Mouse (Mus musculus) intestine, embryonic 15.5 days (tissue): ENCODE measurements around the gene Cend1. TPM values are rescaled to one million over a fixed set of nuclear protein-coding genes. Genes with fewer than 3 reads are reported as not detected.
A peak's percentile ranks its signal among the peaks of the same experiment; 100 is the strongest.

Experiments
- ATAC-seq: fragments of 200-750 bp; cut with Nextera tagmentation; 2 replicates; pipeline ENCODE4 v1.8.0; 2017; ENCODE audit warnings: moderate TSS enrichment, moderate library complexity
- H3K27ac ChIP-seq: fragments of 300-500 bp; sonication (generic); 2 replicates; pipeline ENCODE4 v1.5.1; 2015; ENCODE audit warnings: mild to moderate bottlenecking, inconsistent platforms
- H3K27me3 ChIP-seq: fragments of 300-500 bp; sonication (generic); replicated peaks from 2 replicates; pipeline ENCODE4 v1.6.1; 2015; ENCODE audit warnings: inconsistent platforms
- H3K36me3 ChIP-seq: fragments of 300-500 bp; sonication (generic); 2 replicates; pipeline ENCODE4 v1.6.1; 2015; ENCODE audit warnings: inconsistent platforms
- H3K4me1 ChIP-seq: fragments of 300-500 bp; sonication (generic); replicated peaks from 2 replicates; pipeline ENCODE4 v1.6.1; 2015; ENCODE audit warnings: inconsistent platforms
- H3K4me2 ChIP-seq: fragments of 300-500 bp; sonication (generic); replicated peaks from 2 replicates; pipeline ENCODE4 v1.6.1; 2015; ENCODE audit warnings: mild to moderate bottlenecking, inconsistent platforms
- H3K4me3 ChIP-seq: fragments of 300-500 bp; sonication (generic); replicated peaks from 2 replicates; pipeline ENCODE4 v1.5.1; 2015; ENCODE audit warnings: inconsistent platforms
- H3K9ac ChIP-seq: fragments of 300-500 bp; sonication (generic); 2 replicates; pipeline ENCODE4 v1.6.1; 2015; ENCODE audit warnings: inconsistent platforms
- H3K9me3 ChIP-seq: fragments of 300-500 bp; sonication (generic); 2 replicates; pipeline ENCODE4 v1.6.1; 2016; ENCODE audit warnings: inconsistent platforms
- WGBS: fragments of 180-500 bp; shearing (Covaris S2); methylation state at CpG from one replicate; pipeline ENCODE4 v1.1.7; 2015; 5-methylcytosine and 5-hydroxymethylcytosine counted together
- polyA plus RNA-seq: library from polyadenylated mRNA; unstranded; fragments of >200 nt; fragmentation: Nextera tagmentation; extraction: Ambion mirVana; gene quantifications from 2 replicates; pipeline ENCODE4 v1.2.1, GENCODE M21; 2015

Gene Cend1
- polyA plus RNA-seq, 1 experiment from 2014 or later: 3.8 TPM

GRCm38 (mm10) chr7:141431434-141432185 is 2.3 kb upstream of the Cend1 start:
- Histone ChIP-seq H3K27ac (no peak overlapping the region), H3K4me1 (peaks cover 40% of the 10 kb centered on the region), H3K9me3 (no peaks in the 10 kb centered on the region), H3K27me3 (no peaks in the 10 kb centered on the region), H3K4me3 (no peak overlapping the region), H3K9ac (no peak overlapping the region), H3K36me3 (peaks cover 25% of the 10 kb centered on the region; the same call in 1 of the 2 replicates), H3K4me2 (no peak overlapping the region)
- WGBS: 94% methylated on average over 19 of the region's 19 CpGs
- no peak for ATAC-seq

GRCm38 (mm10) chr7:141430585-141431240 is 1.4 kb upstream of the Cend1 start:
- Histone ChIP-seq H3K27ac (no peak overlapping the region), H3K9ac (no peak overlapping the region; the same call in 1 of the 2 replicates), H3K4me3 (no peak overlapping the region), H3K9me3 (no peaks in the 10 kb centered on the region), H3K27me3 (no peaks in the 10 kb centered on the region), H3K4me1 (peaks cover 31% of the 10 kb centered on the region), H3K36me3 (peaks cover 25% of the 10 kb centered on the region; the same call in 1 of the 2 replicates), H3K4me2 (no peak overlapping the region)
- 90% methylated on average over 9 of the region's 9 CpGs for WGBS
- ATAC-seq: no peak

- H3K27me3 ChIP-seq: no peaks in the 10 kb centered on the region
- H3K9me3 ChIP-seq: no peaks in the 10 kb centered on the region
- no peak overlapping the region for H3K4me3 ChIP-seq
- ATAC-seq: no peak
- 59% methylated on average over 9 of the region's 9 CpGs for WGBS
- peaks cover 25% of the 10 kb centered on the region for H3K4me1 ChIP-seq
- H3K27ac ChIP-seq: no peak overlapping the region
- H3K4me2 ChIP-seq: peak overlapping the region; percentile 41; the same call in 1 of the 2 replicates
- no peak overlapping the region for H3K9ac ChIP-seq
- peaks cover 25% of the 10 kb centered on the region; the same call in 1 of the 2 replicates for H3K36me3 ChIP-seq
Measured at GRCm38 (mm10) chr7:141429840-141430584, 721 bp upstream of the Cend1 start.

GRCm38 (mm10) chr7:141428701-141429100 is 590 bp downstream of the Cend1 start:
- Histone ChIP-seq H3K9me3 (no peaks in the 10 kb centered on the region), H3K9ac (no peak overlapping the region), H3K4me2 (peak overlapping the region; percentile 41; the same call in 1 of the 2 replicates), H3K4me3 (0 out of 2 replicates have a peak overlapping the region, but pooled peaks have one; percentile 9), H3K27me3 (no peaks in the 10 kb centered on the region), H3K4me1 (peaks cover 12% of the 10 kb centered on the region; the same call in 1 of the 2 replicates), H3K36me3 (peaks cover 23% of the 10 kb centered on the region; the same call in 1 of the 2 replicates), H3K27ac (no peak overlapping the region)
- ATAC-seq: no peak
- WGBS: 50% methylated on average over 5 of the region's 5 CpGs

GRCm38 (mm10) chr7:141426948-141427730 is 2.2 kb downstream of the Cend1 start:
- Histone ChIP-seq H3K27ac (no peak overlapping the region), H3K4me3 (no peak overlapping the region), H3K9ac (no peak overlapping the region), H3K9me3 (no peaks in the 10 kb centered on the region), H3K4me2 (no peak overlapping the region), H3K27me3 (no peaks in the 10 kb centered on the region), H3K4me1 (peaks cover 9% of the 10 kb centered on the region; the same call in 1 of the 2 replicates), H3K36me3 (peaks cover 14% of the 10 kb centered on the region; the same call in 1 of the 2 replicates)
- no peak for ATAC-seq
- WGBS: 77% methylated on average over 12 of the region's 12 CpGs

DNA sequence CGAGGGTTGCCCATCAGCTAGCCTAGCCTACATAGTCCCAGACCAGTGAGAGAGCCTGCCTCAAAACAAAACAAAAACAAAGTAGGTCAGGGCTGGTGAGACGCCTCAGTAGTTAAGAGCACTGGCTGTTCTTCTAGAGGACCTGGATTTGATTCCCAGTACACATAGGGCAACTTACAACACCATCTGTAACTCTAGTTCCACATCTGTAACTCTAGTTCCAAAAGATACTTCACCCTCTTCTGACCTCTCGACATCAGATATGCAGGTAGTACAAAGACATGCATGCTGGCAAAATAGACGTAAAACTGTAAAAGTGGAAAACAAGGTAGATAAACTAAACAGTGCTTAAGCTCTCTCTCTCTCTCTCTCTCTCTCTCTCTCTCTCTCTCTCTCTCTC is 5.5 kb downstream of the Cend1 start:
- H3K27me3 ChIP-seq: no peaks in the 10 kb centered on the region
- no peak overlapping the region for H3K9ac ChIP-seq
- H3K36me3 ChIP-seq: no peaks in the 10 kb centered on the region
- H3K4me2 ChIP-seq: no peak overlapping the region
- no peak overlapping the region for H3K4me3 ChIP-seq
- ATAC-seq: no peak
- H3K27ac ChIP-seq: no peak overlapping the region
- 68% methylated on average over 4 of the region's 4 CpGs for WGBS
- peaks cover 3% of the 10 kb centered on the region; the same call in 1 of the 2 replicates for H3K4me1 ChIP-seq
- H3K9me3 ChIP-seq: no peaks in the 10 kb centered on the region

DNA sequence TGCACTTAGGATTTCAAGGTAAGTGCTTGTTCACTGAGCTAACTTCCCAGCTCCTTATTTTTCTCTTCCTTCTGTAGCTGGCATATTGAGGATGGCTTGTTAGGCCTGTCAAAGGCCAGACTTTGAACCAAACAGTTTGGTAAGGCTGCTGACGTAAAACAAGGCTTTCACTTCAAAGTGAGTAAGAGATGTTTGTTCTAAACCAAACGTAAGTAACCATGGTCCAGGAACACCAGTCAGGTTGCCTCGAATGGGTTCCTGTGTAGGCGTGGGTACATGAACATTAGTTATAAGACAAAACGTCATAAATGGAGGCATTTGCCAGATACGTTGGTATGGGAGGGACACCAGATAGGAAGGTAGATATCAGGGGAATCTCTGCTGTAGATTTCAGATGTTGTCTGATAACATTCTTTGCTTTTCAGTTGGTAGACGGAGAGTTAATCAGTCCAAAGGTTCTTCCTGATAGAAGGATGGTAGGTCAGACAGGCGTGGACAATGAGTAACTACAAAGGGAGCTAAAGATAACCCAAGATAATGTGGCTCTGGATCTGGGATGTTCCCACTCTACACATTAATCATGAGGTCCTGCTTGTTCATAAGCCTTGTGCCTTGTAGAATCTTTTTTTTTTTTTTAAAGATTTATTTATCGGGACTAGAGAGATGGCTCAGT is 9.1 kb downstream of the Cend1 start:
- Histone ChIP-seq H3K9ac (no peak overlapping the region), H3K27me3 (no peaks in the 10 kb centered on the region), H3K9me3 (no peaks in the 10 kb centered on the region), H3K27ac (peak overlapping the region; percentile 25; the same call in 1 of the 2 replicates), H3K4me1 (no peaks in the 10 kb centered on the region), H3K4me3 (no peak overlapping the region), H3K4me2 (no peak overlapping the region), H3K36me3 (no peaks in the 10 kb centered on the region)
- peak; percentile 60 for ATAC-seq
- WGBS: 57% methylated on average over 9 of the region's 9 CpGs

- 41% methylated on average over 7 of the region's 7 CpGs for WGBS
- Histone ChIP-seq H3K4me1 (peaks cover 5% of the 10 kb centered on the region; the same call in 1 of the 2 replicates), H3K4me3 (no peak overlapping the region), H3K4me2 (no peak overlapping the region), H3K9ac (no peak overlapping the region), H3K27ac (peak overlapping the region; percentile 48; the same call in 1 of the 2 replicates), H3K36me3 (no peaks in the 10 kb centered on the region), H3K9me3 (no peaks in the 10 kb centered on the region), H3K27me3 (no peaks in the 10 kb centered on the region)
- peak; percentile 62 for ATAC-seq
Measured at GRCm38 (mm10) chr7:141418970-141419369, 10.3 kb downstream of the Cend1 start.

DNA sequence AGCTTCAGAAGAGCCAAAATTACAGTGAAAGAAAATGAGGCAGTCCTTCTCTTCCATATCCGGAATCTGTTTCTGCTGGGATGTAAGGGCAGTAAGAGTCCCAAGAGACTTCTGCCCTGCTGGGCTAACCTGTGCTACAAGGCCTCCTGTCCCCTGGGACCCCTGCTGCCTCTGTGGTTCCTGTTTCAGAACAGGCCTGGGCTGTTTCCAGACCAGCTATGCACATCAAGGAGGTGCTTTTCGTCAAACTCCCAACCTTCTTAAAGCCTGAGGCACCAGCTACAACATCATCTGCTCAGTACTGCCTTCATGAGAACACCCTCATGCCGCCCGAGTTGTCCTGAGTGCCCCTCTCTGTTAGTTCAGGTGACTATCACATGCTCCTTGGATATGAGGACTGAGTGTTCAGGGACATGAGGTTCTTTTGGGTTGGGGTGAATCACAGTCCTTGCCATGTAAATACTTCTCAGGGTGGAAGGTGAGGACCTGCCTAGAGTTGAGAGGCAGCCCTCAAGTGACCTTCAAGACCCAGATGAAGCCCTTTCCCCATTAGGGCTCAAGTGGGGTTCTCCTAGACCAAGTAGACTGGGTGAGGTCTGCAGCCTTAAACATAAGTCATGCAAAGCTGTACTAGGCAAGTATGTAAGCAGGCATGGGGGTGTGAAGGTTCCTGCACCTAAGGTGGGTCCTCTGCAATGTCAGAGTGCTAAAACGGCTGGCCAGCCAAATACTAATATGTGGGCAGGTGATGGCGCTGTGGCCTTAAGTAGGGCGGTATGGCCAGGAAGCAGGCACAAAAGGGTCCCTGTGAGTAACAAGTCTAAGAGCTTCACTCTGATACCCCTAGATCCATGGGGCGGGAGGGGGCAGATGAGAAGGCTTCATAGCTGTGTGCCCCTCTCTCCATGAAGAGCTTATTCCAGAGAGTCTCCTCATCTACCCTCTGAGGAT is 11.3 kb downstream of the Cend1 start:
- Histone ChIP-seq H3K27me3 (no peaks in the 10 kb centered on the region), H3K4me3 (no peak overlapping the region), H3K27ac (peak overlapping the region; percentile 48; the same call in 1 of the 2 replicates), H3K36me3 (no peaks in the 10 kb centered on the region), H3K4me2 (no peak overlapping the region), H3K9me3 (no peaks in the 10 kb centered on the region), H3K4me1 (peaks cover 8% of the 10 kb centered on the region), H3K9ac (no peak overlapping the region)
- ATAC-seq: no peak
- WGBS: 76% methylated on average over 8 of the region's 8 CpGs

GRCm38 (mm10) chr7:141416144-141416841 is 13.0 kb downstream of the Cend1 start:
- no peaks in the 10 kb centered on the region for H3K27me3 ChIP-seq
- peaks cover 11% of the 10 kb centered on the region for H3K4me1 ChIP-seq
- 81% methylated on average over 6 of the region's 6 CpGs for WGBS
- H3K4me3 ChIP-seq: no peak overlapping the region
- ATAC-seq: no peak
- no peaks in the 10 kb centered on the region for H3K9me3 ChIP-seq
- no peak overlapping the region for H3K9ac ChIP-seq
- no peak overlapping the region for H3K27ac ChIP-seq
- no peaks in the 10 kb centered on the region for H3K36me3 ChIP-seq
- no peak overlapping the region for H3K4me2 ChIP-seq
